Mouse (Mus musculus): ENCODE measurements around the gene Fezf1.

The Fezf1 gene

DNA sequence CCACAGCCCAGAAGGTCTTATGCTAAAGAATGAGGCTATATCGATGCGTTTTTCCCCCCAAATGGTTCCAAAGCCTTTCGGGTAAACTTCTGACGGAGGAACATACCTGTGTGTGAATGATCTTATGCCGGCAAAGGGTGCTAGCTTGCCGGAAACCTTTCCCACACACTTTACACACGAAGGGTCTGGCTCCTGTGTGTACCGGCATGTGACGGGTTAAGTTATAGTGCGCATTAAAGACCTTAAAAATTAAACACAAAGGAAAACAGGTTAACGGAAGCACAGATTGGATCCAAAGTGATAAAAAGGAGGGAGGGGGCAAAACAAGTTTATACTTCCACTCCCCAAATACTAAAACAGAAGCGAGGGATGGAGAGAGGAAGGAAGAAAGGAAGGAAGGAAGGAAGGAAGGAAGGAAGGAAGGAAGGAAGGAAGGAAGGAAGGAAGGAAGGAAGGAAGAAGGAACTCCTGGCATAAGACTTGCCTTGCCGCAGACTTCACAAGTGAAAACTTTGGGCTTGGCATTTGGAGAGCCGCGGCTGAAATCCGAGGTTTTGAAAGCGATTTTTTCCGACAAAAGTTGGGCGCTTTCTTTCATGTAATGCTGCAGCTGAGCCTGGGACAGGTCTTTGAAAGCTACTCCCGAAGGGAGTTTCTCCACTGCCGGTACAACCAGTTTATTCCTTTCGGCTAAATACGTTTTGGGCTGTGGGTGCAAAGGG is 1.2 kb downstream of the Fezf1 start:
- DNase-seq, result no peak

GRCm38 (mm10) chr6:23246061-23246789 is 1.9 kb downstream of the Fezf1 start:
- no peak for DNase-seq

GRCm38 (mm10) chr6:23245545-23246011 is 2.6 kb downstream of the Fezf1 start:
- DNase-seq, result no peak

GRCm38 (mm10) chr6:23245121-23245520 is 3.0 kb downstream of the Fezf1 start:
- DNase-seq, result no peak

DNA sequence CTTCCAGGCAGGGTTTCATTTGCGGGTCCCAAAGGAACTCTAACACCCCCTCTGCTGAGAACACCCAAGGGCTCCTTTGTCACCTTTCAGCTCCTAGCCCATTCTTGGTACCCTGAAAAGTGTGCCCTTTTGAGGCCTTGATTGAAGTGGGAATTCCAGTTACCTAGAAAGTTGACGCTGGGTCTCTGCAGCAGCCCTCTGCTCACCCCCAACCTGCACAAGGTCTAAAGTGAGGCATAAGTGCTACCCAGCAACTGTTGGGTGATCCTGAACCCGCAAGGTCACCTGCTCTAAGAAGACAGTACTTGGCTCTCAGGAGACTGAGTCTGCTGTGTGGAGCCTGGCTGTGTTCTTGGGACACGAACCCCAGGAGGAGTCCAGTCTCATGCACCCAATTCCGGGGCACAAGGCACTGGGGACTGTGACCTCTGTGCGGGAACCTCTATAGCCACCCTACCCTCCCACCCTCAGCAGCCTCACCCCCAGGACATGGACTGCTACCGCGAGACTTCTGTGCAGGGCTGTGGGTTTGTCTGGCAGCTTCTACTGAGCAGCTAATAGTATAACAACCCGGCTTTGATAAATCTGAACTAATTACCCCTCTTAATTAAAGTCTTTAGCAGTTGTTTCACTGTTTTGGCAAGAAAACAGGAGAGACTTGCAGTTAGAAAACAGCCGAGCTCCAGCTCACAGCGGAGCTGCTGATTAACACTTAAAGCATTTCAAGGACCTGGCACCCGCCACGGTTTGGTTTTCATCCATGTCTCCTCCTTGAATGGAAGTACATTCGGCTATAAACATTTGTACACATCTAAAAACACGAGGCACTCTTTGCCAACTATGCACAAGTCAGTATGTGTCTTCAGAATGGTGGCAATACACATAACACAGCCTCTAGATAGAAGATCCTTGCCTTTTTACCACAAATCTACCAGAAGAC is 4.1 kb downstream of the Fezf1 start:
- DNase-seq, result peak; percentile 48 to 60

GRCm38 (mm10) chr6:23211499-23211898 is 36.7 kb downstream of the Fezf1 start:
- no peak for DNase-seq

DNA sequence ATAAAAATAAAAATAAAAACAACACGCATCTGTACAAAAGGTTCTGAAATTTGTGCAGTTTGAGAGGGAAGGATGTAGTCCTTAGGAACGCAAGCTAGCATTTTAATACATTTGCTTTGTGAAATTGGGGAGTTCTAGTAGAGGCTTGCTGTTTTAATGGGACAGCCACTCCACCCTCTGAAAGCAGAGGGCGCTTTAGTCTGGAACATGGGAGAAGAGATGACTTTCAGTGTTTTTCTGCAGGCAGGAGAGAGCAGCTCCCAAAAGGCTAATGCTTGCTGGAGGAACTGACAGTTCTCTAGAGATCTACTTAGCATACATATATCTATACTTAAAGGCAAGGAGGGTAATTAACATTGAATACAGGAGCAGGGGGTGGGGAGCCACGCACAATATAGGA is 40.4 kb downstream of the Fezf1 start:
- DNase-seq, result no peak

DNA sequence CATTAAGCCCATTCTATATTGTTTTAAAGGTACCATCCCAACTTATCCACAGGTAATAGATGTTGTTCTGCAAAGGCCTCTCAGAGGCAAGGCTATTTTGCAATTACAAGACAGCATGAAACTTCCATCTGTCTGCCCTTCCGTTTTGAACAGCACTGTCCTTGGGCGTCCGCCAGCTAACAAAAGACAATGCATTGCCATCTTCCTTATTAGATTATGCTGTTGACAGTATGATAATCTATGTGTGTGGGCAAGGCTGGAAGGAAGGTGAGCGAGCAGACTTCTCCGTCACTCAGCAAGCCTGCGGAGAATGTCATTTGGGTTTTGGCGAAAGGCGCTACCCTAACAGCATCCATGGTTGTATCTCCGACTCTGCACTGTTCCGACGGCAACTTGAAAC is 45.5 kb downstream of the Fezf1 start:
- no peak for DNase-seq
